Mouse (Mus musculus): ENCODE results near the gene Bag5.

DNA sequence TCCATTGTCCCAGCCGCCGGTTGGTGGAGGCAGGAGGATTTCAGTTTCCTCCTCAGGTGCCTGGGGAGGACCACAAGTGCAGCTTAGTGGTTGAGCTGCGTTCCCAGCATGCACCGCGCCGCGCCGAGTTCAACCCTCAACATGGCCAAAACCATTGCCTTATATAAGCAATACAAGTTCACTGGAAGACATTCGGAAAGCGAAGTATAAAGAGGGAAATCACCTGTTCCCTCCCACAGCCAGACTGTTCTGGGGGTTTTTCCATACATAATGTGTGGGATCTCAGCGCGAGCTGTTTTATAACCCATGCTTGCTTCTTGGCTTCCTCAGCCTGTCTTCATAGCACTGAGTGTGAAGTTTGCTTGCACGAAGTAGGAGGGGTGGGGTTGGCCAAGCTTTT lies 46.7 kb downstream of the Bag5 start:
- no peak for TF ChIP-seq POLR2A (IDR thresholded peaks at IDR 0.05; ENCODE audit: low read depth, low read length)
- TF ChIP-seq CTCF (IDR thresholded peaks at IDR 0.05; ENCODE audit: extremely low read depth, insufficient read depth, insufficient read length, insufficient replicate concordance): no peak

All from spleen, adult 2 months (tissue).